Mouse (Mus musculus) stomach, embryonic 14.5 days (tissue): ENCODE measurements at regions not wholly inside any gene's neighbourhood (a gene's known extent, or its start where the extent isn't known, plus 50 kb on each side); places are given as distances from the start of the nearest gene placed in this dataset.

Source experiments
- ATAC-seq: fragments of 200-750 bp; cut with Nextera tagmentation; 2 replicates; pipeline ENCODE4 v1.8.0; 2017; ENCODE audit warnings: low read depth, moderate TSS enrichment; ENCODE audit not compliant: insufficient number of reproducible peaks, insufficient read depth, low FRiP score
- H3K27ac ChIP-seq: fragments of 300-500 bp; sonication (generic); 2 replicates; pipeline ENCODE4 v1.5.1; 2014; ENCODE audit warnings: mild to moderate bottlenecking, low read length, moderate library complexity, mixed read lengths
- H3K27me3 ChIP-seq: fragments of 300-500 bp; sonication (generic); 2 replicates; pipeline ENCODE4 v1.6.1; 2014; ENCODE audit warnings: low read length, control low read depth, mixed read lengths; ENCODE audit not compliant: control insufficient read depth, insufficient read depth
- H3K36me3 ChIP-seq: fragments of 300-500 bp; sonication (generic); 2 replicates; pipeline ENCODE4 v1.6.1; 2014; ENCODE audit warnings: mild to moderate bottlenecking, control low read depth, low read length, moderate library complexity, mixed read lengths; ENCODE audit not compliant: control insufficient read depth, insufficient read depth
- H3K4me1 ChIP-seq: fragments of 300-500 bp; sonication (generic); 2 replicates; pipeline ENCODE4 v1.6.1; 2014; ENCODE audit warnings: low read length, control low read depth, mixed read lengths; ENCODE audit not compliant: control insufficient read depth, insufficient read depth
- H3K4me2 ChIP-seq: fragments of 300-500 bp; sonication (generic); replicated peaks from 2 replicates; pipeline ENCODE4 v1.6.1; 2014; ENCODE audit warnings: low read depth, low read length, control low read depth
- H3K4me3 ChIP-seq: fragments of 300-500 bp; sonication (generic); 2 replicates; pipeline ENCODE4 v1.5.1; 2014; ENCODE audit warnings: low read depth, low read length, control low read depth
- H3K9ac ChIP-seq: fragments of 300-500 bp; sonication (generic); replicated peaks from 2 replicates; pipeline ENCODE4 v1.6.1; 2014; ENCODE audit warnings: low read depth, mild to moderate bottlenecking, control low read depth, low read length, moderate library complexity, mixed read lengths
- H3K9me3 ChIP-seq: fragments of 300-500 bp; sonication (generic); 2 replicates; pipeline ENCODE4 v1.6.1; 2016; ENCODE audit warnings: low read depth, low read length, control low read depth; ENCODE audit not compliant: control insufficient read depth
- WGBS: fragments of 180-500 bp; shearing (Covaris S2); extraction: QIAGEN DNeasy Blood & Tissue Kit; methylation state at CpG from one replicate; pipeline ENCODE4 v1.1.7; 2014; 5-methylcytosine and 5-hydroxymethylcytosine counted together

DNA sequence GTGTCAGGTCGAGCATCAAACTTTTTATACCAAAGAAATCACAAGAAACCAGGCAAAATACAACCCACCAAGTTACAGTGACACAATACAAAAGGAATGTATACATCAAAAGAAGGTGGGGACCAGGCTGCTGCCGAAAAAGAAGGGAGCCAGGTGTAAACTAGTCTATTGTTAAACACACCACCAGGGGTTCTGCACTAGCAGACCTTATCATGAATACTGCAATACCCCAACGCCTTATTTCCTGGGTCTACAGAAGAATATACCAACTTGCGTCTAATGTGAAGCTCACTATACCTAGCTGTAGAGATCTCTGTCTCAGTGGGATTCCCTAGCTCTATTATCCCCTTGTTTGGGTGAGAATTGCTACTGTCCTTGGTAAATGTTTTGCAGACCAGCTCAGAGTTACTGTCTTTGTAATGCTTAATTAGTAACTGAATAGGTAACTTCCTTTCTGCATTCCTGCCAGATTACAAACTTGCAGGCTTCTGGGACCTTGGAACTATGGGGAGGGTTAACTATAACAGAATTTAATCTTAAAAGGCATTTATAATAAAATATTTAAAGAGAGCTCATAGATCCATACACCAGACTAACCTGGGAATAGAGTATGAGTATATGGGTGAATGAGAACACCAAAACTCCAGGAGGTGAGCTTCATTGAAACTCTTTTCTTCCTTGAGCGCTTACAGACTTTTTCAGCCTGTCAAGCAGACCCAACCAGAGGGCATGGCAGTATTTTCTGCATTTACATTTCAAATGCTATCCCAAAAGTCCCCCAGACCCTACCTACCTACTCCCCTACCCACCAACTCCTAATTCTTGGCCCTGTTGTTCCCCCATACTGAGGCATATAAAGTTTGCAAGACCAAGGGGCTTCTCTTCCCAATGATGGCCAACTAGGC is 211.7 kb downstream of the Rfpl4b start:
- H3K36me3 ChIP-seq: no peaks in the 10 kb centered on the region
- no peak overlapping the region for H3K4me2 ChIP-seq
- H3K9ac ChIP-seq: no peak overlapping the region
- H3K9me3 ChIP-seq: no peaks in the 10 kb centered on the region
- H3K4me3 ChIP-seq: no peak overlapping the region
- H3K27ac ChIP-seq: no peak overlapping the region
- 74% methylated on average over 5 of the region's 5 CpGs for WGBS
- no peaks in the 10 kb centered on the region for H3K4me1 ChIP-seq
- ATAC-seq: no peak
- H3K27me3 ChIP-seq: no peaks in the 10 kb centered on the region

DNA sequence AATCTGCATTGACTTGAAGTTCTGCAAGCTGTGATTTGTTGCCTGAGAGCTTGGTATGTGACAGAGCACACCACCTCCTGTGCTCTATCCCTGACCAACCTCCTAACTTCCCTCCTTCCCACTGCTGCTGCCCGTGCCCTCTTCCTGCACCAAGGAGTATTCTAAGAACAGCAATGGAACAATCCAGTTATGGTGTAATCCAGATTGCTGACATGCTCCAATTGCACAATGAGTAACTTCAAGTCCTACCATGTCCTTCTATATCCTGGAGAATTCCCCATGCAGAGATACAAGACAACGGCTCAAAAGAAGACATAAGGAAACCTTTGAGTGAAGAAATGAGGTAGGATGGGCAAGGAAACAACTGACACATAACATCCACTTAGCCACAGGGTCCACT is 235.5 kb downstream of the Rfpl4b start:
- Histone ChIP-seq H3K36me3 (no peaks in the 10 kb centered on the region), H3K27me3 (no peaks in the 10 kb centered on the region), H3K4me3 (no peak overlapping the region), H3K4me1 (no peaks in the 10 kb centered on the region), H3K27ac (no peak overlapping the region), H3K9ac (no peak overlapping the region), H3K9me3 (no peaks in the 10 kb centered on the region), H3K4me2 (no peak overlapping the region)
- 76% methylated on average over 2 of the region's 2 CpGs for WGBS
- no peak for ATAC-seq

DNA sequence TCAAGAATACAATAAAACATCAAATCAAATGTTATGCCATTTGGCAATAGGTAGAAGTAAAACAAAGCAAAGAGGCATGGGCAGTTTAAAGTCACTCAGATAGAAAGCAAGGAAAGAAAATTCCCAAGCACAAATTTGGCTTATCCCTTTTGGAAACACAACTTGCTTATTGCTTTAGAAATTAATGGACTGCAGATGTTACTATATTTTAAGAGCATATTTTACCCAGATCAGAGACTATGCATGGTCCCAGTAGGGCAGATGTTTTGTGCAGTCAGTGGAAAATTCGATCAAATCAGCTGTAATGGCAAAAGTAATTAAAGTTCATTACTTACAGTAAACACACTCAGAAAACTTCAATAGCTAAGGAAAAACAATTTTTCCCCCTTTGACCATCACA is 245.9 kb downstream of the Rfpl4b start:
- WGBS: 67% methylated on average over 1 of the region's 1 CpGs

GRCm38 (mm10) chr10:38573728-38574127 is 247.9 kb downstream of the Rfpl4b start:
- Histone ChIP-seq H3K9ac (no peak overlapping the region), H3K36me3 (no peaks in the 10 kb centered on the region), H3K4me1 (no peaks in the 10 kb centered on the region), H3K27ac (no peak overlapping the region), H3K4me3 (no peak overlapping the region), H3K4me2 (no peak overlapping the region), H3K9me3 (no peaks in the 10 kb centered on the region), H3K27me3 (no peaks in the 10 kb centered on the region)
- 79% methylated on average over 1 of the region's 1 CpGs for WGBS
- no peak for ATAC-seq

More for the DNA sequence above, 245.9 kb downstream of the Rfpl4b start:
- Histone ChIP-seq H3K4me2 (no peak overlapping the region), H3K27me3 (no peaks in the 10 kb centered on the region), H3K4me3 (no peak overlapping the region), H3K9me3 (no peaks in the 10 kb centered on the region), H3K36me3 (no peaks in the 10 kb centered on the region), H3K9ac (no peak overlapping the region), H3K27ac (no peak overlapping the region), H3K4me1 (no peaks in the 10 kb centered on the region)
- no peak for ATAC-seq

- Histone ChIP-seq H3K4me1 (no peaks in the 10 kb centered on the region), H3K27ac (no peak overlapping the region), H3K27me3 (no peaks in the 10 kb centered on the region), H3K9me3 (no peaks in the 10 kb centered on the region), H3K4me3 (no peak overlapping the region), H3K4me2 (no peak overlapping the region), H3K36me3 (no peaks in the 10 kb centered on the region), H3K9ac (no peak overlapping the region)
- 64% methylated on average over 2 of the region's 2 CpGs for WGBS
- ATAC-seq: no peak
Observed at GRCm38 (mm10) chr10:38573146-38573545, 248.4 kb downstream of the Rfpl4b start.

- 88% methylated on average over 1 of the region's 1 CpGs for WGBS
- no peaks in the 10 kb centered on the region for H3K27me3 ChIP-seq
- H3K36me3 ChIP-seq: no peaks in the 10 kb centered on the region
- no peak overlapping the region for H3K9ac ChIP-seq
- no peaks in the 10 kb centered on the region for H3K9me3 ChIP-seq
- H3K27ac ChIP-seq: no peak overlapping the region
- no peak overlapping the region for H3K4me2 ChIP-seq
- no peak for ATAC-seq
- no peak overlapping the region for H3K4me3 ChIP-seq
- H3K4me1 ChIP-seq: no peaks in the 10 kb centered on the region
Observed at GRCm38 (mm10) chr10:38567270-38567669, 254.3 kb downstream of the Rfpl4b start.

DNA sequence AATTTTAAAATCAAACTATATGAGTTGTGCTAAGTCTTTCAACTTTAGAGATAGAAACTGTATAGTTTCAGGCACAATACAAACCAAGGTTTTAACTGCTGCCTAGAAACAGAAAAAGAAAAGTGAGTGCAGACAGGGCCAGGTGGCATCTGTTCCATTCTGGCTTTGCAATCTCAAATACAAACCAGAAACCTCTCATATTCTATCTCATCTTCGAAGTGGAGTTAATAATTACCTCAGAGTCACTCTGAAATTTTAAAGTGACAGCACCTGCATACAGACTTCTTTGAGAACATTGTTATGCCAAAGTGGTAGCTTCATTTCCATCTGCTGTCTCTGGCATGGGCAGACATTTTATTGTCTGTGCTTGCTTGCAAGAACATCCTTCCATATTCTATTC is 255.2 kb downstream of the Rfpl4b start:
- Histone ChIP-seq H3K4me2 (no peak overlapping the region), H3K4me3 (no peak overlapping the region), H3K4me1 (no peaks in the 10 kb centered on the region), H3K27ac (no peak overlapping the region), H3K36me3 (no peaks in the 10 kb centered on the region), H3K9me3 (no peaks in the 10 kb centered on the region), H3K9ac (no peak overlapping the region), H3K27me3 (no peaks in the 10 kb centered on the region)
- WGBS: 17% methylated on average over 1 of the region's 1 CpGs
- no peak for ATAC-seq

DNA sequence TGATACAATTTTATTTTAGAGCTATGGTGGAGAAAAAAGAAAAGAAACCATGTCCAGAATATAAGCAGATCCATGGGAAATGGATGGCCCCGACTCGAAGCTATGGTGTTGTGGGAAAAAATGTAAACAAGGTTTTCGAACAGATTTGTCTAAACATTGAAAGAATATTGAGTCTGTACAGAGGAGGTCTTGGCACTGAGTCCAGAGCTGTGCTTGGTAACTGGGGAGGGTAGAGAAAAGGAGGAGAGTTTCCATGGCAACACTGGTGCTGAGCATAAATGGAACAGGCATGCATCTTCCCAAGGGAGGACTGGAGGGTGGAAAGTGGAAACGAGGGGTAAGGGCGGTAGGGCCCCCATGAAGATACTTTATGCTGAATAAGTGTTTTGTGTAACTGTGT is 266.5 kb downstream of the Rfpl4b start:
- WGBS: 28% methylated on average over 5 of the region's 5 CpGs

More for the DNA sequence above, 266.5 kb downstream of the Rfpl4b start:
- H3K9me3 ChIP-seq: no peaks in the 10 kb centered on the region
- H3K27me3 ChIP-seq: no peaks in the 10 kb centered on the region
- no peaks in the 10 kb centered on the region for H3K36me3 ChIP-seq
- H3K27ac ChIP-seq: no peak overlapping the region
- no peak overlapping the region for H3K9ac ChIP-seq
- H3K4me3 ChIP-seq: no peak overlapping the region
- ATAC-seq: peak; percentile 77; the same call in 1 of the 2 replicates
- peaks cover 4% of the 10 kb centered on the region; the same call in 1 of the 2 replicates for H3K4me1 ChIP-seq
- no peak overlapping the region for H3K4me2 ChIP-seq
